Mouse (Mus musculus) telencephalon, adult 2 months (tissue): ENCODE data around the gene Gm10974.

ENCODE experiments used
- DNase-seq: peaks from one replicate; pipeline ENCODE4 v3.0.0-alpha.2; 2011; ENCODE audit warnings: low read depth, low spot score

Gene Gm10974

GRCm38 (mm10) chr7:66359044-66359443, 6.7 kb upstream of the Gm10974 start:
- no peak for DNase-seq

GRCm38 (mm10) chr7:66364491-66364890, 1.2 kb upstream of the Gm10974 start:
- no peak for DNase-seq

GRCm38 (mm10) chr7:66365411-66365810, 294 bp upstream of the Gm10974 start:
- no peak for DNase-seq

- no peak for DNase-seq
Measured at GRCm38 (mm10) chr7:66369071-66369933, 3.6 kb downstream of the Gm10974 start.

- no peak for DNase-seq
Measured at GRCm38 (mm10) chr7:66369934-66370445, 4.3 kb downstream of the Gm10974 start.

- no peak for DNase-seq
Measured at GRCm38 (mm10) chr7:66370970-66371369, 5.3 kb downstream of the Gm10974 start.

- no peak for DNase-seq
Measured at GRCm38 (mm10) chr7:66373391-66373790, 7.7 kb downstream of the Gm10974 start.

GRCm38 (mm10) chr7:66375736-66376135, 10.0 kb downstream of the Gm10974 start:
- DNase-seq: no peak

GRCm38 (mm10) chr7:66376560-66376959, 10.9 kb downstream of the Gm10974 start:
- no peak for DNase-seq

- DNase-seq: no peak
Measured at GRCm38 (mm10) chr7:66384213-66384612, 18.5 kb downstream of the Gm10974 start.

GRCm38 (mm10) chr7:66384891-66385290, 19.2 kb downstream of the Gm10974 start:
- DNase-seq: no peak

GRCm38 (mm10) chr7:66385826-66386225, 20.1 kb downstream of the Gm10974 start:
- DNase-seq: no peak

GRCm38 (mm10) chr7:66386411-66386810, 20.7 kb downstream of the Gm10974 start:
- DNase-seq: no peak

- DNase-seq: no peak
Measured at GRCm38 (mm10) chr7:66387419-66387812, 21.7 kb downstream of the Gm10974 start.

- DNase-seq: no peak
Measured at GRCm38 (mm10) chr7:66387813-66388521, 22.3 kb downstream of the Gm10974 start, which contains the start of gene Lrrk1. Gene Lrrk1 (minus strand): TSS chr7:66388350.

GRCm38 (mm10) chr7:66388621-66389532, 23.2 kb downstream of the Gm10974 start:
- DNase-seq: peak; percentile 64

- DNase-seq: no peak
Measured at GRCm38 (mm10) chr7:66397288-66397687, 31.6 kb downstream of the Gm10974 start.

- no peak for DNase-seq
Measured at GRCm38 (mm10) chr7:66401605-66402004, 35.9 kb downstream of the Gm10974 start.

GRCm38 (mm10) chr7:66402876-66403275, 37.2 kb downstream of the Gm10974 start:
- DNase-seq: no peak

- DNase-seq: no peak
Measured at GRCm38 (mm10) chr7:66404141-66404540, 38.4 kb downstream of the Gm10974 start.

- no peak for DNase-seq
Measured at GRCm38 (mm10) chr7:66404802-66405201, 39.1 kb downstream of the Gm10974 start.
